Mouse (Mus musculus) liver, embryonic 14.5 days (tissue): ENCODE measurements around the gene Mitf.

ENCODE experiments used
- CTCF ChIP-seq: IDR thresholded peaks from 2 replicates; pipeline ENCODE4 v1.5.1; 2016; ENCODE audit warnings: antibody characterized with exemption, low read depth, control low read depth
- EP300 ChIP-seq: IDR thresholded peaks from 2 replicates; pipeline ENCODE4 v1.6.1; 2016; ENCODE audit warnings: antibody characterized with exemption, low read depth

DNA sequence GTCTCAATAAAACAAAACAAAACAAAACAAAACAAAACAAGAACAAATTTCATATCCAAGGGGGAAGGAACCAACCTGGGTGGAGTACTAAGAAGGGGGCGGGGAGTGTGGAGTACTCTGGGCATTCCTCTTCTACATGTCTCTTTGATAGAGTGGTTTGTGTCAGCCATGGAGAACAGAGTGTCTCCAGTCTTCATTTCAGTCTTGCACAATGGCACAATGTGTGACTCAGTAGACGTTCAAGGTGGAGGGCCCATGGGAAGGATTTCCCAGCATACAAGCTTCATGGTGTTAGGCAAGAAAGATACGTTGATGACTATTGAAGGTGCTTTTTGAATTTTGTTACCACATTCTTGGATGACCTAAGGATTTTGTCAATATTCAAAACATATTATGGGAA, 117.4 kb downstream of the Mitf start:
- TF ChIP-seq EP300 = no peak
- TF ChIP-seq CTCF = no peak
